Mouse (Mus musculus) T-cell, adult 2 months (primary cell): Measurements from ENCODE around the gene Spats2.
"Not testable (repeated sequence)": the region's sequence is repeated elsewhere in the genome, so short reads cannot be mapped to it uniquely, and the experiment has no call there.

Experiments used
- DNase-seq: peaks from one replicate; pipeline ENCODE4 v3.0.0; 2022; ENCODE audit warnings: low spot score

Gene Spats2

GRCm38 (mm10) chr15:99138389-99138788 lies 12.7 kb downstream of the Spats2 start:
- DNase-seq, result no peak

GRCm38 (mm10) chr15:99139669-99140068 lies 14.0 kb downstream of the Spats2 start:
- DNase-seq, result no peak

DNA sequence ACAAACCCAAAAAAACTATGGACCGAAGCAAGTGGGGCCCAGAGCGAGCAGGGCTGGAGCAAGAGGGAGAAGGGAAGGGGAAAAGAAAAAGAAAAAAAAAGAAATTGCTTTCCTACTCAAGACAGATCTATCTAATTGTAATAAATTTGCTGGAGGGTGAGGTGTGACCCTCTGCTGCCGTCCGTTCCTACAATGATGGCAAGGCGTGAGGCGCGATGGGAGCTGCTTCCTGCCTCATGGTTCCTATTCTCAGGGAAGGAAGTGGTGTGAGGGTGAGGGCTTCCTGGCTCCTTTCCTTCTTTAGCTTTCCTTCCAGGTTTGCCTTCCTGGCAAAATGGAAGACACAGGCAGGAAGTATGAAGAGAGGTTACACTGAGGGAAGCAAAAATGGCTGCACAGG lies 24.8 kb downstream of the Spats2 start:
- no peak for DNase-seq

DNA sequence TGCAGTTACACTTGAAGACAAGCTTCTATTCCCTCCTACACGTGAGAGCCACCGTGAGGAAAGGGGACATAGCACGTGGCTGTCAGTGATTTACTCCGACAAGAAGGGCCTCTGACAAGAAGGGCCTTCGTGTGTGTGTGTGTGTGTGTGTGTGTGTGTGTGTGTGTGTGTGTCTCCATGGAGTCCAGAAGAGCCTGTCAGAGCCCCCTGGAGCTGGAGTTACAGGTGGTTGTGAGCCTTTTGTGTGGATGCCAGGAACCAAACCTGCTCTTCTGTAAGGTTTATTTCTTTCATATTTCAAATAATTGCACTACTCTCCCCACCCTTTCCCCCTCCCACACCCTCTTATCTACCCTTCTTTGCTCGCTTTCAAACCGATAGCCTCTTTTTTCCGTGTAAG lies 25.6 kb downstream of the Spats2 start:
- DNase-seq, result no peak

- DNase-seq, result peak; percentile 43
Measured at GRCm38 (mm10) chr15:99153466-99153865, 27.8 kb downstream of the Spats2 start.

- DNase-seq, result not testable (repeated sequence)
Measured at GRCm38 (mm10) chr15:99154515-99154914, 28.8 kb downstream of the Spats2 start.

DNA sequence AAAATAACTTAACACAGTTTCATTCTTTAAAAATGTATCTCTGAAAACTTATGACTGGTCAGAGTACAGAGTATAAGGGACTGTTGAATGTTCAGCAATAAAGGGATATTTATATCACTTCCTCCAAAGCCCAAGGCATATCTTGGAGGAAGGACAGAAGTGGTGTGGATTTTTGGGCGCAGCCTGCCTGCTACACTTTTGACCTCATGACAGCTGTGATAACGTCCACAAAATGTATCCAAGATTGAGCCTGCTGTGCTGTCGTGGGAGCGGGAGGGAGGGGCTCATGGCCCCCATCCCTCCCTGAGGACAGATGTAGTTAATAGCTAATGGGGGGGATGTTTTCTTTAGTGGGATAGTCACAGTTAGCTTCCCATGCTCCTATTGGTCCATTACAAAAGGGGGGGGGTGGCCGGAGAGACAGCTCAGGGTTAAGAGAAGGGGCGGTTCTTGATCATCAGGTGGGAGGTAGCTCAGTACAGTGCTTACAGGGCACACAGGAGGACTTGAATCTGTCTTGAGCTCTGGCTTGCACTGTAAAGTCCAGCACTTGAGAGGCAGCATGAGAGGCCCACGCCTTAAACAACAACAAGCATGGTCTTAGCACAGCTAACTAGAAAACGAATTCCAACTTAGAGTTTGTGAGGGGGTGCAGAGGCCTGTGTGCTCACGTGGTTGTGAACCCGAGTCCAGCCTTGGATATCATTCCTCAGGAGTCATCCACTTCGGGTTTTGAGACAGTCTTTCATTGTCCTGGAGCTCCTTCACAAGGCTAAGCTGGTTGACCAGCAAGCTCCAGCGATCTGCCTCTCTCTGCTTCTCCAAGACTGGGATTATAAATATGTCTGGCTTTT lies 38.0 kb downstream of the Spats2 start:
- DNase-seq, result no peak

GRCm38 (mm10) chr15:99172131-99172530 lies 46.4 kb downstream of the Spats2 start:
- no peak for DNase-seq

DNA sequence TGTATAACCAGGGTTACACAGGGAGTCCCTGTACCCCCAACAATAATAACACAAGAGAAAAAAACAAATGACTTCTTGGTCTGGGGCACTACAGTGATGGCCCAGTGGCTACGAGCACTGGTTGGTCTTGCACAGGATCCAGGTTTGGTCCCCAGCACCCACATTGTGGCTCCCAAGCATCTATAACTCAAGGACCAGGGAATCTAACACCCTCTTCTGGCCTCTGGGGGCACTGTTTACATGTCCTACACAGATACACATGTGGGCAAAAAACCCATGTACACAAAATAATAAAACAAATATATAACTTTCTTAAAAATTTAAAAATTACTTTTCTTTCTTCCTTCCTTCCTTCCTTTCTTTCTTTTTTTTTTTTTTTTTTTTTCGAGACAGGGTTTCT lies 53.9 kb downstream of the Spats2 start:
- no peak for DNase-seq

GRCm38 (mm10) chr15:99184217-99184914 lies 58.6 kb downstream of the Spats2 start:
- DNase-seq, result no peak

GRCm38 (mm10) chr15:99194358-99194757 lies 68.6 kb downstream of the Spats2 start:
- no peak for DNase-seq

DNA sequence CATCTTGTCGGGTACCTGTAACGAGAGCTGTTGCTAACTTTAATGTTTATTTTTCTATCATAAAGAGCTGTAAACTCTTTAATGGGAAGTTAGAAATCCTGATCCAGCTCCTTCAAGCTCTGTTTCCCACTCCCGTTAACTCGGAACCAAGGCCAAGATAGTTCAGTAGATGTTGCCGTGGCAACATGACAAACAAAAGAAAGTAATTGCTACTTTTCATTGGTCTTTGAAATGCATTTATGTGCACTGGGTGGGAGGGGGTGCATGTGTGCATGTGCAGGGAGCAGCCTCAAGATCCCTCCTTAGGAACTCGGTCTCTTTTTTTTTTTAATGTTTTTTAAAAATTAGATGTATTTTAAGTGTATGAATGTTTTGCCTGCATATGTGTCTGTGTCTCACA lies 69.3 kb downstream of the Spats2 start:
- no peak for DNase-seq

DNA sequence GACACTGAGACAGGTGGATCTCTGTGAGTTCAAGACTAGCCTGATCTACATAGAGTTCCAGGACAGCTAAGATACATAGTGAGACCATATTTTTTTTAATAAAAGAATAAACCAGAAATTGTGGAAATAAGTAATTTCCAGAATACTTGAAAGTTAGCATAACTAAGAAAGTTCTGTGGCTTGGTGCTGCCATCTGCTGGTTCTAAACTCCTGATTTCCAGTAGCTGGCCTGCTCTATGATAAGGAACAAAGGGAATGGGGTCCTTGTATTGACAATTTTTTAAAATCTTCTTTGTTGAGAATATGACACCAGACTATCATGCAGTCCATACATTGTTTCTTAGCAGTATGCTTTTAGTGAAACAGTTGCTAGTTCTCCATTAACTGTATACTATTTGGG lies 73.0 kb downstream of the Spats2 start:
- no peak for DNase-seq

DNA sequence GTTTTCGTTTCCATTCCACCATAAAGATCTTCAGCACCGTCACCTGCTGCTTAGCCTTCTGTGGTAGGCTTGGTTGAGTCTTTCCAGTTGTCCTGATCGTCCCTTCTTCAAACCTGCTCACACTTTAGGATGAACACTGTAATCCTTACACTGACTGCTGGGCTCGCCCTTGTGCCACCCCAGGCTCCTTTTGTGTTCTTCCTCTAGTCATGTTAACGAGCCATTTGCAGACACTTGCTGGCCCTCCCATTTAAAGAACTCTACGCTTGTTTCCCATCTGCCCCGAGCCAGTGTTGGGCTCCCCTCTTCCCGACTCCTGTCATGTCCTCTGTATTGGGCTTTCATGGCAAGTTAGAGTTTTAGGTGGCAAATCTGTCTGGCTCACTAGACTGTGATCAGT lies 80.2 kb downstream of the Spats2 start:
- no peak for DNase-seq

- no peak for DNase-seq
Measured at GRCm38 (mm10) chr15:99213183-99213582, 87.5 kb downstream of the Spats2 start.

DNA sequence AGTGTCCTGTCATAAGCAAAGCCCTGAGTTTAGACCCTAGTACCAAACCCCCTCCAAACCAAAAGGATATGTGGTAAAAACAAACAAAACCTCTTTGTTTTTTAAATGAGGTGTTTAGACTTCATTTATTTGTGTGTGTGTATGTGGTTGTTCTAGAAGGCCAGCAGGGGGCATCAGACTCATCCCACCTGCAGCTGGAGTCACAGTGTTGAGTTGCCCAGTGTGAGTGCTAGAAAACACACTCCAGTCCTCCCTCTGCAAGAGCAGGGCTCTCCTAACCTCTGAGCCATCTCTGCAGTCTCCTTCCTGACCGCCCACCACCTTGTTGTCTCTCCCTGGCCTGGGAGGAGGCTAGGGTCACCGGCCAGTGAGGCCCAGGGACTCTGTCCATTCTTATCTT lies 89.2 kb downstream of the Spats2 start:
- DNase-seq, result peak; percentile 55

- DNase-seq, result no peak
Measured at GRCm38 (mm10) chr15:99215741-99216463, 90.2 kb downstream of the Spats2 start.

DNA sequence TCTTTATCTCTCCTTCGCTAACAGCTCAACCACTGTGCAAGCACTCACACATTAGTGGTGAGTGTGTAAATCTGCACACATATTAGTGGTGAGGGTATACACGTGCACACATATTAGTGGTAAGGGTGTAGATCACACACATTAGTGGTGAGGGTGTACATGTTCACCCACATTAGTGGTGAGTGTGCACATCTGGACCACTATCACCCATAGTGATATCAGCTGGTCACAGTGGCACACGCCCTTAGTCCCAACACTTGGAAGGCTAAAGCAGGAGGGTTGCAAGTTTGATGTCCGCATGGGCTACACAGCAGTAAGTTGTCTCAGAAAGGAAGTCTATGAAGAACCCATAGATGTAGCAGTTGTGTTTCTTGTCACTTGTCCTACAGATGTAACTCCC lies 91.9 kb downstream of the Spats2 start:
- no peak for DNase-seq

DNA sequence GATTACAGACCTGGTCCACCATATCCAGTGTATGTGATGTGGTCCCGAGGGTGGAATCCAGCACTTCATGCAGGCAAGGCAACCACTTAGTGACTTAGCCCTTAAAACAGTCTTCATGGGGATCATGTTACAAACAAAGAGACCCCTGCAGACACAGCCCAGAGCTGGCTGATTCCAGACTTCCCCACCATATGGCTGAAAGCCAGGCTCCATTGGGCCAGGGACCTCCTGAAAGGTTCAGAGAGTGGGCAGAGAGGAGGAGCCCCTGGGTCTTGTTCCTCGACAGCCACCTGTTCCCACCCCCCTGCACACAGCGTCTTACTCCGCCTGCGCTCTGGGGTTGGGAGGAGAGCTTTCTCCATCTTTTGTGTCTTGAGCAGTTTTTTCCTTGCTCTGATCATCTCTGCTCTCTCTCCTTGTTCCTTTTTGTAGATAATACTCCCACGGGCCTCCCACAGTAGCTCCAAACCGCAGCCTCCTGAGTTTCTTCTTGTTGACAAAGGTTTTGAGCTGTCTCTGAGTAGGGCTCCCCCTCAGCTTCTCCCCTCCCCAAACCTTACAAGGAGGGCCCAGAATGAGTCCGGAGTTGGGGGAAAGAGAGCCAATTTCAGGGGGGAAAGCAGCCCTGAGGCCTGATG lies 95.7 kb downstream of the Spats2 start:
- no peak for DNase-seq

GRCm38 (mm10) chr15:99222794-99223584 lies 97.3 kb downstream of the Spats2 start:
- no peak for DNase-seq

GRCm38 (mm10) chr15:99223585-99224207 lies 98.0 kb downstream of the Spats2 start:
- peak; percentile 39 for DNase-seq
